Mouse (Mus musculus) inflammation-experienced regulatory T-cells (primary cell): Measurements from ENCODE around the gene Sec13. TPM values are rescaled to one million over a fixed set of nuclear protein-coding genes. Genes with fewer than 3 reads are reported as not detected.

Experiments
- polyA plus RNA-seq, 2 experiments: library from polyadenylated mRNA; unstranded; fragments of 100-300 nt; shearing (Covaris generic); gene quantifications; one replicate each; pipeline ENCODE4 v1.2.1; 2017

Sec13 gene
- 100 to 1,000 TPM; 162 to 166 TPM for polyA plus RNA-seq

DNA sequence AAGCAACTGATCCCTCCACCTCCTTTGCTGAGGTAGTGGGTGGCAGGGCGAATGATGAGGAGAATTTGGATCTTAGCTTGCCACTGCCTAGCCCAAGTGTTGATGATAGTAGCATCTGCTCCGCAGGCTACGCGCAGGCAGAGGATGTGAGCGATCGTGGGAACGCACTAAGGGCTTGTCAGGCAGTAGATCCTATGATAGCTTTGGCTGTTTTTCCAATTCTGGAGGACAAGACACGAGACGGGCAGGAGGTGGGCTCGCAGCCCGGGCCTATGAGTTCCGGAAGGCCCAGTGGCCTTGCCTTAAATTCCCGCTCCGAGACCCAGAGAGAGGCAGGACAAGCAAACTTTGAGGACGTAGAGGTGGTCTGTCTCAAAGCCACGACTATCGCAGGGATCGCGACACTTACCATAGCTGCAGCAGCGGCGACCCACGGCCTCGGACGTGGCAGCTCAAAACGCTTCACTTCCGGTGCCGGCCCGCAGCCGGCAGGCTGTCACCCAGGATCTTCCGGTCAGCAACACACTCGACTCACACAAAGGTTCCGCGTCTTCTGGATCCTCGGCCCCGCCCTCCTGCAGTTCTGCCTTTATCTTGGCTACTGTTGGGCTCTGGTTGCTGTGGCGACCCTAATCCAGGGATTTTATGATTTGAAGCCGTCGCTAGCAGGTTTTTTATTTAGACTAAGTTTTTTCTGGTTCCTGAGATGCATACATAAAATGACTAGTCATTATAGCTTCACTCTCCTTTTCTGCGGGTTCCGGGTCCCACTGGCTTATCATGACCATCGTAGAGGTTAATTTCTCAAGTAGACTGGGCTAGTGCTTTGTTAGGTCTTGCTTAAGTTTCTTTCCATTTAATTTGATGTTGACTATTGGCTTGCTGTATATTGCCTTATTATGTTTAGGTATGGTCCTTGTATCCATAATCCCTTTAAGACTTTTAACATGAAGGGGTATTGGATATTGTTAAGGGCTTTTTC, at the start of gene Sec13:
Sec13 (minus strand) TSS at position 508 of the 982 bp plus-strand sequence.

DNA sequence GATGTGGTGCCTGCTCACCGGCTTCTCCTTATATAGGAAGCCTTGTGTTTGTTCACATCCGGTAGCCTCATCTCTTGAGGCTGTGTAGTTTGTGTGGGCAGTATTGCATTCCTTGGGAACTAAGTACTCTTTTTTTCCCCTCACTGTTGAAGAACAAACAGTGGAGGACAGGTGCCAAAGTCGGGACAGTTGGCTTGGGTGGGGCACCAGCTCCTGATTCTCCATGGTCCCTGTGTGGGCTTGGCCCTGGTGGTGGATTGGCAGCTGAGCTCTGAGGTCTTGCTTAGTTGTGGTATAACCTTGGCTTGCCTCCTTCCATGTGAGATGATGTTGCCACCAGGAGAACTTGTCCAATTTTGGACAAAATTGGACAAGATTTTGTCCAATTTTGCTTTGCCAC, 20.7 kb downstream of the Sec13 start, which contains the start of gene Ghrl:
Ghrl (minus strand) TSS at position 3 of the 400 bp plus-strand sequence.

GRCm38 (mm10) chr6:113696582-113697221, 43.8 kb downstream of the Sec13 start, which contains the start of gene Tatdn2:
Gene Tatdn2 (plus strand): TSS chr6:113697050.

Other genes with a start within 250 kb of the Sec13 start
- gene Prrt3, start 238.8 kb downstream of the Sec13 start, polyA plus RNA-seq: under 1 TPM; 0.35 to 0.73 TPM
- gene Emc3, start 209.1 kb downstream of the Sec13 start, polyA plus RNA-seq: 10 to 100 TPM; 82.2 to 89.7 TPM
- 1 to 10 TPM; 3.4 to 6.1 TPM for gene Fancd2, start 209.1 kb downstream of the Sec13 start, polyA plus RNA-seq
- gene Fancd2os, start 140.0 kb downstream of the Sec13 start, polyA plus RNA-seq: not detected
- gene Brk1, start 136.0 kb downstream of the Sec13 start, polyA plus RNA-seq: 100 to 1,000 TPM; 225 to 236 TPM
- 10 to 100 TPM; 28.3 to 29.5 TPM for gene Vhl, start 116.8 kb downstream of the Sec13 start, polyA plus RNA-seq
- gene Irak2, start 102.3 kb downstream of the Sec13 start, polyA plus RNA-seq: 10 to 100 TPM; 41.7 to 44.1 TPM
- gene Tatdn2, start 43.7 kb downstream of the Sec13 start, polyA plus RNA-seq: 1 to 10 TPM; 8.0 to 8.2 TPM
- under 1 TPM in 1 of 2 experiments, not detected in 1; 0.30 TPM for gene Ghrl, start 20.9 kb downstream of the Sec13 start, polyA plus RNA-seq